Mouse (Mus musculus) cerebellum, adult 2 months (tissue): ENCODE measurements at regions not wholly inside any gene's neighbourhood (a gene's known extent, or its start where the extent isn't known, plus 50 kb on each side); places are given as distances from the start of the nearest gene placed in this dataset.

Source experiments
- CTCF ChIP-seq: fragments of 200-500 bp; IDR thresholded peaks from 2 replicates; pipeline ENCODE4 v1.5.1; 2011; ENCODE audit warnings: low read depth, mild to moderate bottlenecking, control low read depth, low read length, moderate library complexity, borderline replicate concordance; ENCODE audit not compliant: insufficient read depth
- POLR2A ChIP-seq: fragments of 200-500 bp; IDR thresholded peaks from 2 replicates; pipeline ENCODE4 v1.6.1; 2011; ENCODE audit warnings: low read length, control low read depth, borderline replicate concordance; ENCODE audit not compliant: insufficient read depth

DNA sequence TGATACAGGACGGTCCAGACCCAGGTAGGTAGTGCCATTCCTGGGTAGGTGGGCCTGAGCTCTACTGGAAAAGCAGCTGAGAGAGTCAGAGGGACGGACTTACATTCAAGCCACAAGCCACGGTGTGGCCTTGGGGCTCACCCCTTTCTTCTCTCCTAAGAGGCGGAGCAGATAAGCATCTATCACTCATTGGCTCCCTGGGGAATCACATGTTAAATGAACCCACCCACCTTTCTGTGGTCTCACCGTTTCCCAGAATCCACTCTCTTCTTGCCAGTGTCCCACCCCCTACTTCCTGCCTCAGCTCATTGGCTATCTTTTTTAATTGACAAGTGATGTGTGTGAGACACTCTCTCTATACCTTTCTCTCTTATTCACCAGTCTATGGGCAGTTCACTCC is 127.8 kb upstream of the Ubl3 start:
- TF ChIP-seq CTCF (no peak), POLR2A (no peak)
